Mouse (Mus musculus) stomach, embryonic 15.5 days (tissue): ENCODE data around the gene Vmn1r219. TPM values are rescaled to one million over a fixed set of nuclear protein-coding genes. Genes with fewer than 3 reads are reported as not detected.

Experiments used
- polyA plus RNA-seq: library from polyadenylated mRNA; unstranded; fragments of >200 nt; fragmentation: Nextera tagmentation; extraction: Ambion mirVana; gene quantifications from 2 replicates; pipeline ENCODE4 v1.2.1, GENCODE M21; 2015

Vmn1r219 gene
- polyA plus RNA-seq, 1 experiment from 2014 or later: not detected

Other genes starting within 250 kb of the Vmn1r219 start
- not detected in 2 replicates for gene Vmn1r213, start 151.7 kb upstream of the Vmn1r219 start, polyA plus RNA-seq
- gene Vmn1r214, start 128.9 kb upstream of the Vmn1r219 start, polyA plus RNA-seq: not detected in 2 replicates
- not detected in 2 replicates for gene Vmn1r215, start 91.3 kb upstream of the Vmn1r219 start, polyA plus RNA-seq
- gene Vmn1r217, start 41.1 kb upstream of the Vmn1r219 start, polyA plus RNA-seq: not detected in 2 replicates
- gene Vmn1r218, start 26.2 kb upstream of the Vmn1r219 start, polyA plus RNA-seq: not detected in 2 replicates
- gene Vmn1r220, start 28.7 kb downstream of the Vmn1r219 start, polyA plus RNA-seq: not detected in 2 replicates
- gene Vmn1r221, start 54.8 kb downstream of the Vmn1r219 start, polyA plus RNA-seq: not detected in 2 replicates
- not detected in 2 replicates for gene Vmn1r222, start 76.6 kb downstream of the Vmn1r219 start, polyA plus RNA-seq
- gene Vmn1r223, start 87.8 kb downstream of the Vmn1r219 start, polyA plus RNA-seq: not detected in 2 replicates
- 40.9 and 42.0 TPM in 2 replicates for gene Zfp322a, start 209.9 kb downstream of the Vmn1r219 start, polyA plus RNA-seq